Mouse (Mus musculus) layer of hippocampus, postnatal 10 days (tissue): Measurements from ENCODE around the gene Mmp2. TPM values are rescaled to one million over a fixed set of nuclear protein-coding genes. Genes with fewer than 3 reads are reported as not detected.
"Not testable (repeated sequence)": the region's sequence is repeated elsewhere in the genome, so short reads cannot be mapped to it uniquely, and the experiment has no call there.

ENCODE experiments used
- DNase-seq, 2 experiments: peaks; one replicate each; pipeline ENCODE4 v3.0.0; 2021; ENCODE audit warnings: low spot score in 2 of 2
- long read RNA-seq: library from polyadenylated mRNA; stranded (forward); transcript quantifications from one replicate; pipeline ENCODE4 v2.0.0, GENCODE M21; 2023
- total RNA-seq, 2 experiments: library from RNA; stranded (reverse); gene quantifications; 2 replicates each; pipeline ENCODE4 v1.2.3; 2021

The Mmp2 gene
- total RNA-seq: 10 to 100 TPM in 1 of 2 experiments, 1 to 10 TPM in 1; 7.5 to 10.6 TPM
- long read RNA-seq, transcript Mmp2-201 (13 exons, 3,078 nt): major isoform, 8 of 12 reads
- long read RNA-seq, partial matches to known transcripts: 2 of 12 reads
- long read RNA-seq, other reads (novel, unspliced or antisense): 2 of 12 reads

- peak in 1 of 2 experiments; percentile 29 for DNase-seq
Observed at GRCm38 (mm10) chr8:92827243-92828034, at the start of gene Mmp2. Gene Mmp2, plus strand, starts transcription at chr8:92827291.

GRCm38 (mm10) chr8:92780976-92781375, 46.1 kb upstream of the Mmp2 start:
- DNase-seq: no peak

- no peak for DNase-seq
Observed at GRCm38 (mm10) chr8:92783906-92784610, 43.0 kb upstream of the Mmp2 start.

GRCm38 (mm10) chr8:92790835-92791234, 36.3 kb upstream of the Mmp2 start:
- DNase-seq: no peak

GRCm38 (mm10) chr8:92791999-92792398, 35.1 kb upstream of the Mmp2 start:
- not testable (repeated sequence) for DNase-seq

GRCm38 (mm10) chr8:92793852-92794580, 33.1 kb upstream of the Mmp2 start:
- DNase-seq: no peak

- DNase-seq: no peak
Observed at GRCm38 (mm10) chr8:92797527-92797931, 29.6 kb upstream of the Mmp2 start.

GRCm38 (mm10) chr8:92799406-92799805, 27.7 kb upstream of the Mmp2 start:
- no peak for DNase-seq

GRCm38 (mm10) chr8:92801231-92801630, 25.9 kb upstream of the Mmp2 start:
- DNase-seq: no peak

- DNase-seq: no peak
Observed at GRCm38 (mm10) chr8:92802591-92802990, 24.5 kb upstream of the Mmp2 start.

GRCm38 (mm10) chr8:92812773-92813172, 14.3 kb upstream of the Mmp2 start:
- no peak for DNase-seq

- no peak for DNase-seq
Observed at GRCm38 (mm10) chr8:92815661-92816060, 11.4 kb upstream of the Mmp2 start.

GRCm38 (mm10) chr8:92817928-92818818, 8.9 kb upstream of the Mmp2 start:
- peak; percentile 95 to 97 for DNase-seq

- DNase-seq: no peak
Observed at GRCm38 (mm10) chr8:92821151-92821550, 5.9 kb upstream of the Mmp2 start.

- DNase-seq: no peak
Observed at GRCm38 (mm10) chr8:92822386-92822785, 4.7 kb upstream of the Mmp2 start.

GRCm38 (mm10) chr8:92825991-92826390, 1.1 kb upstream of the Mmp2 start:
- peak in 1 of 2 experiments; percentile 34 for DNase-seq

GRCm38 (mm10) chr8:92828251-92828743, 1.2 kb downstream of the Mmp2 start:
- DNase-seq: peak; percentile 62 to 76

- DNase-seq: no peak
Observed at GRCm38 (mm10) chr8:92834065-92834731, 7.1 kb downstream of the Mmp2 start.

- DNase-seq: no peak
Observed at GRCm38 (mm10) chr8:92834786-92835500, 7.9 kb downstream of the Mmp2 start.
